ENCODE assay signal across 11 mouse cellular contexts in genomic region chr10:99286213-99286612, GRCm38 (mm10). TPM values are rescaled to one million over a fixed set of nuclear protein-coding genes. Genes with fewer than 3 reads are reported as not detected.
DNase-seq lines count a peak whose midpoint lies in the region; TF ChIP-seq lines count a peak whose summit lies in the region.
"Had no signal": no experiment of that assay in that cellular context is flagged by ENCODE, and none has a peak within 500 bp of the region (broad histone marks: within the 10 kb centered on the region; RNA-seq: fewer than 3 reads in every experiment).

No protein-coding gene starts in this region.

- intact Hi-C loops in heart, adult 2 months (cut with DNase I): loop anchor here (5.0 kb wide), 2 partner anchors 41 to 171 kb away; no protein-coding TSS in a partner anchor
- intact Hi-C loops in heart, postnatal 25 days (cut with DNase I): loop anchor here (5.0 kb wide), 1 partner anchor 41 kb away; no protein-coding TSS in a partner anchor

- H3K9ac ChIP-seq in heart, adult 2 months (ENCODE audit: low read depth, low read length): no peak overlapping the region

- H3K79me2 ChIP-seq in heart, adult 2 months (replicated peaks; ENCODE audit: control insufficient read depth, insufficient read depth, low read length): no peaks in the 10 kb centered on the region

- DNase-seq in heart, adult 2 months: no peak
- DNase-seq in heart, postnatal 25 days (ENCODE audit: low spot score): no peak
- DNase-seq in urinary bladder, postnatal 14 days (ENCODE audit: low spot score): peak; percentile 33
- DNase-seq in urinary bladder, postnatal 25 days (ENCODE audit: low spot score): no peak
- DNase-seq in kidney, postnatal 14 days: peak; percentile 58
- DNase-seq in cerebellum, postnatal 25 days: no peak
- DNase-seq in left cerebral cortex, adult 18-20 months (ENCODE audit: low spot score in 2 of 2): no peak
- DNase-seq in frontal cortex, adult 2 months (ENCODE audit: extremely low spot score in 1 of 2, low spot score in 1 of 2): no peak
- DNase-seq: gastrocnemius, postnatal 14 days; thymus, postnatal 25 days had no signal

- TF ChIP-seq EP300 in heart, adult 2 months (IDR thresholded peaks at IDR 0.05; ENCODE audit: insufficient read depth, low read depth, low read length): no peak

- peaks cover 7% of the 10 kb centered on the region for H3K4me1 ChIP-seq in heart, adult 2 months (ENCODE audit: control insufficient read depth, insufficient read depth, low read length)

- peaks cover 3% of the 10 kb centered on the region for H3K36me3 ChIP-seq in heart, adult 2 months (ENCODE audit: control insufficient read depth, insufficient read depth, low read length)

- H3K27me3 ChIP-seq in heart, adult 2 months (ENCODE audit: control insufficient read depth, insufficient read depth, low read length): no peaks in the 10 kb centered on the region

- WGBS in heart, adult 2 months: 45% methylated on average over 7 of the region's 7 CpGs

- H3K4me3 ChIP-seq in heart, adult 2 months: no peak overlapping the region
- H3K4me3 ChIP-seq: myocyte had no signal

- peak overlapping the region; percentile 40 for H3K27ac ChIP-seq in heart, adult 2 months

- TF ChIP-seq CTCF in heart, adult 2 months (IDR thresholded peaks at IDR 0.05): peak; percentile 50

- TF ChIP-seq POLR2A in heart, adult 2 months (IDR thresholded peaks at IDR 0.05; ENCODE audit: insufficient read depth, low read depth, low read length): no peak

RNA-seq across cellular contexts. Expression of gene Dusp6, which starts 23.2 kb away (rescaled TPM):
- total RNA-seq in heart, adult 2 months (2021): 10 to 100 TPM; 15.8 to 21.4 TPM
- polyA plus RNA-seq in heart, adult 2 months (2012; rRNA removed): 24.8 and 25.6 TPM in 2 replicates
- total RNA-seq in heart, postnatal 25 days (2021): 10 to 100 TPM; 18.5 to 19.5 TPM
- total RNA-seq in left cerebral cortex, adult 18-20 months (2021): 100 to 1,000 TPM; 103 to 116 TPM
- polyA plus RNA-seq in frontal cortex, adult 2 months (2012; rRNA removed): 50.5 and 60.8 TPM in 2 replicates

Comparison
In these comparisons a context has a peak if more than half of its experiments do, and no peak if none do; other contexts are left out.
1. DNase-seq: peak in urinary bladder, postnatal 14 days (single experiment) and kidney, postnatal 14 days (single experiment); none in heart, adult 2 months (0 of 2), heart, postnatal 25 days (single experiment), urinary bladder, postnatal 25 days (single experiment), cerebellum, postnatal 25 days (0 of 2), left cerebral cortex, adult 18-20 months (0 of 2) and frontal cortex, adult 2 months (0 of 2).
2. RNA of gene Dusp6, which starts 23.2 kb away (total RNA-seq): 103 to 116 TPM in left cerebral cortex, adult 18-20 months; 15.8 to 21.4 TPM in heart, adult 2 months and 18.5 to 19.5 TPM in heart, postnatal 25 days; every median in the first group is over 4 times any median in the second.